Mouse (Mus musculus) embryonic facial prominence, embryonic 11.5 days (tissue): ENCODE data around the gene Gnat2. TPM values are rescaled to one million over a fixed set of nuclear protein-coding genes. Genes with fewer than 3 reads are reported as not detected.
A peak's percentile ranks its signal among the peaks of the same experiment; 100 is the strongest.

ENCODE experiments used
- ATAC-seq: fragments of 200-750 bp; cut with Nextera tagmentation; replicated peaks from 2 replicates; pipeline ENCODE4 v1.8.0; 2017; ENCODE audit warnings: low read depth; ENCODE audit not compliant: insufficient number of reproducible peaks, low FRiP score, low TSS enrichment
- DNase-seq: peaks from one replicate; pipeline ENCODE4 v3.0.0-alpha.2; 2015; ENCODE audit warnings: low spot score
- H3K27ac ChIP-seq: fragments of 300-500 bp; sonication (generic); replicated peaks from 2 replicates; pipeline ENCODE4 v1.5.1; 2014; ENCODE audit warnings: mild to moderate bottlenecking, low read depth, low read length, control low read depth
- H3K27me3 ChIP-seq: fragments of 300-500 bp; sonication (generic); 2 replicates; pipeline ENCODE4 v1.6.1; 2014; ENCODE audit warnings: mild to moderate bottlenecking, low read length, moderate library complexity, mixed read lengths; ENCODE audit not compliant: control insufficient read depth, insufficient read depth
- H3K36me3 ChIP-seq: fragments of 300-500 bp; sonication (generic); replicated peaks from 2 replicates; pipeline ENCODE4 v1.6.1; 2014; ENCODE audit warnings: low read depth, mild to moderate bottlenecking, low read length, moderate library complexity, mixed read lengths; ENCODE audit not compliant: control insufficient read depth, insufficient read depth
- H3K4me1 ChIP-seq: fragments of 300-500 bp; sonication (generic); 2 replicates; pipeline ENCODE4 v1.6.1; 2014; ENCODE audit warnings: low read length, mixed read lengths; ENCODE audit not compliant: control insufficient read depth, insufficient read depth
- H3K4me2 ChIP-seq: fragments of 300-500 bp; sonication (generic); 2 replicates; pipeline ENCODE4 v1.6.1; 2014; ENCODE audit warnings: low read depth, mild to moderate bottlenecking, control low read depth, low read length, moderate library complexity
- H3K4me3 ChIP-seq: fragments of 300-500 bp; sonication (generic); 2 replicates; pipeline ENCODE4 v1.5.1; 2014; ENCODE audit warnings: low read depth, low read length, control low read depth
- H3K9ac ChIP-seq: fragments of 300-500 bp; sonication (generic); replicated peaks from 2 replicates; pipeline ENCODE4 v1.6.1; 2014; ENCODE audit warnings: mild to moderate bottlenecking, control low read depth, low read length
- H3K9me3 ChIP-seq: fragments of 300-500 bp; sonication (generic); replicated peaks from 2 replicates; pipeline ENCODE4 v1.6.1; 2016; ENCODE audit warnings: mild to moderate bottlenecking, low read length, inconsistent platforms, mixed read lengths; ENCODE audit not compliant: control insufficient read depth
- WGBS: fragments of 180-500 bp; shearing (Covaris S2); extraction: QIAGEN DNeasy Blood & Tissue Kit; methylation state at CpG from one replicate; pipeline ENCODE4 v1.1.7; 2014; 5-methylcytosine and 5-hydroxymethylcytosine counted together
- polyA plus RNA-seq: library from polyadenylated mRNA; unstranded; fragments of >200 nt; fragmentation: Nextera tagmentation; extraction: Ambion mirVana; gene quantifications from 2 replicates; pipeline ENCODE4 v1.2.1, GENCODE M21; 2014

Gene Gnat2
- polyA plus RNA-seq, 1 experiment from 2014 or later = 0.93 TPM

- H3K9ac ChIP-seq = no peak overlapping the region
- H3K4me2 ChIP-seq = no peak overlapping the region
- ATAC-seq (no peak), DNase-seq (no peak)
- H3K4me3 ChIP-seq = no peak overlapping the region
- no peak overlapping the region for H3K27ac ChIP-seq
- 84% methylated on average over 11 of the region's 11 CpGs for WGBS
- H3K4me1 ChIP-seq = no peaks in the 10 kb centered on the region
- H3K36me3 ChIP-seq = no peaks in the 10 kb centered on the region
- no peaks in the 10 kb centered on the region for H3K9me3 ChIP-seq
- H3K27me3 ChIP-seq = no peaks in the 10 kb centered on the region
Observed at GRCm38 (mm10) chr3:108134701-108135100, 42.1 kb downstream of the Gnat2 start.

- DNase-seq = no peak
- no peaks in the 10 kb centered on the region; the same call in 1 of the 2 replicates for H3K36me3 ChIP-seq
- H3K4me2 ChIP-seq = no peak overlapping the region
- H3K4me3 ChIP-seq = no peak overlapping the region
- no peaks in the 10 kb centered on the region for H3K9me3 ChIP-seq
- no peaks in the 10 kb centered on the region for H3K27me3 ChIP-seq
- H3K4me1 ChIP-seq = no peaks in the 10 kb centered on the region
- H3K9ac ChIP-seq = no peak overlapping the region
- H3K27ac ChIP-seq = no peak overlapping the region
- WGBS = 80% methylated on average over 1 of the region's 1 CpGs
- ATAC-seq = no peak
Observed at GRCm38 (mm10) chr3:108139113-108139512, 46.5 kb downstream of the Gnat2 start.

DNA sequence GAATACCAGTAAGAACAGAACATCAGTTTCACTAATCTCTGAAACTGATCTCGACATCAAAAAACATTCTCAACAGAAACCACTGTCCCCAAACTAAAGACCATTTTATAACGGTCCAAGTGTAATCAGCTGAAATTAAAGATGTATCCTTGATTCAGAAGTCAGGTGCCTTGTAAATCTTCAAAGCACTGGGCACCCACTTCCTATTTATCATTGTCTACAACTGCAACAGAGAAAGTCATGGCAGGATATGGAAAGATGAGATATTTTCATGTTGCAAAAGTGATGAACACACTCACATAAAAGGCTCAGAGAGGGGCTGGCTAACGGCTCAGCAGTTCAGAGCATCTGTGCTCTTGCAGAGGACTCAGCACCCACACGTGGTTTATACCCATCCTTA is 48.2 kb downstream of the Gnat2 start:
- DNase-seq (no peak), ATAC-seq (no peak)
- H3K9me3 ChIP-seq = no peaks in the 10 kb centered on the region
- 87% methylated on average over 4 of the region's 4 CpGs for WGBS
- no peak overlapping the region for H3K4me3 ChIP-seq
- no peaks in the 10 kb centered on the region; the same call in 1 of the 2 replicates for H3K36me3 ChIP-seq
- H3K9ac ChIP-seq = no peak overlapping the region
- no peaks in the 10 kb centered on the region for H3K27me3 ChIP-seq
- no peaks in the 10 kb centered on the region for H3K4me1 ChIP-seq
- H3K27ac ChIP-seq = no peak overlapping the region
- H3K4me2 ChIP-seq = no peak overlapping the region

GRCm38 (mm10) chr3:108145534-108146445 is 53.2 kb downstream of the Gnat2 start, which contains the start of gene Gnai3:
Gene Gnai3 (minus strand): TSS chr3:108146146.
- ATAC-seq = peak; percentile 95
- H3K4me2 ChIP-seq = peak within 1 kb of the TSS; percentile 74

GRCm38 (mm10) chr3:108146671-108147070 is 54.1 kb downstream of the Gnat2 start:
- DNase-seq (no peak), ATAC-seq (no peak)
- H3K27ac ChIP-seq = no peak overlapping the region
- no peaks in the 10 kb centered on the region for H3K36me3 ChIP-seq
- no peaks in the 10 kb centered on the region for H3K27me3 ChIP-seq
- H3K9me3 ChIP-seq = no peaks in the 10 kb centered on the region
- WGBS = 59% methylated on average over 5 of the region's 5 CpGs
- H3K4me1 ChIP-seq = 0 out of 2 replicates have a peak, but pooled peaks cover 2% of the 10 kb centered on the region
- H3K4me2 ChIP-seq = peak overlapping the region; percentile 74
- H3K9ac ChIP-seq = peak overlapping the region; percentile 87
- peak overlapping the region; percentile 83 for H3K4me3 ChIP-seq

More at GRCm38 (mm10) chr3:108145534-108146445, 53.2 kb downstream of the Gnat2 start, which contains the start of gene Gnai3:
- Histone ChIP-seq H3K9me3 (no peaks in the 10 kb centered on the region), H3K4me1 (0 out of 2 replicates have a peak, but pooled peaks cover 2% of the 10 kb centered on the region), H3K36me3 (no peaks in the 10 kb centered on the region; the same call in 1 of the 2 replicates), H3K4me3 (peak within 1 kb of the TSS; percentile 83), H3K9ac (peak within 1 kb of the TSS; percentile 87), H3K27ac (peak within 1 kb of the TSS; percentile 74), H3K27me3 (no peaks in the 10 kb centered on the region)
- DNase-seq = peak; percentile 96
- under 1% methylated on average over 62 of the region's 63 CpGs for WGBS

DNA sequence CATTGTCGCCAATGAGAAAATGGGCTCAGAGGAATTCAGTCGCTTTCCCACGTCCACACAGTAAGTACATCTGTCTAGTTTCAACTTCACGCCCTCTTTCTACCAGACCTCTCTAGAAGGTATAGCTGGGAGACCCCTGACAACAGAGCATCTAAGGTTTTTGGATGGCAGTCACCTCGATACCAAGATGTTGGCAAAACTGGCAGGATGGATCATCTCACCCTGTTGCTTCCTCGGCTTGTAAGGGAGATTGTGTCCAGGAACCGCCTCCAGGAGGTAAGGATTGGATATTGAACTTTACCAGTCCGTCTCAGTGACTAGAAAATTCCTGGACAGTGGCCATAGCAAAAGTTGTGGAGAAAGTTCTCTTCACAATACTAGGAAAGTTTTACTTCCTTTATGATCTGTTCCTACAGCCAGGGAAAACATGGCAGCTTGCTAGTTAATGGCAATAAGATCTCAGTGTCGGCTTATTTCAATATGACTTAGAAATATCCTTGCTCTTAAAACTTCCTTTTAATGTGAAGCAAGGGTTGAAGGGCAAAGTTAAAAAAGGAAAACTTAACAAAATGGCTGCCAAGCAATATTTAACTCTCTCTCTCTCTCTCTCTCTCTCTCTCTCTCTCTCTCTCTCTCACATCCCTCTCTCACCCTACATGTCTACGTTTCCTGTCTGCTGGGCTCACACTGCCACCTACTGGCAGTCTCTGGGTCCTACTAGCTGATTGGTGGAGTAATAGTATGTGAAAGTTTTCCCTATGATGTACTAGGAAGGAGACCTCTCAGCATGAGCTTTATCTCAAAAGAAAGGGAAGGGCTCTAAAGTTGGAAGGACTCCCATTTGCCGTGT is 55.0 kb downstream of the Gnat2 start:
- Histone ChIP-seq H3K27ac (no peak overlapping the region), H3K4me3 (no peak overlapping the region), H3K27me3 (no peaks in the 10 kb centered on the region), H3K4me1 (0 out of 2 replicates have a peak, but pooled peaks cover 2% of the 10 kb centered on the region), H3K4me2 (no peak overlapping the region), H3K9ac (no peak overlapping the region), H3K9me3 (no peaks in the 10 kb centered on the region), H3K36me3 (no peaks in the 10 kb centered on the region)
- peak; percentile 89 for DNase-seq
- no peak for ATAC-seq
- 69% methylated on average over 11 of the region's 11 CpGs for WGBS
